ENCODE assay signal across 39 mouse cellular contexts in genomic region chr5:38280075-38280474, GRCm38 (mm10). TPM values are rescaled to one million over a fixed set of nuclear protein-coding genes. Genes with fewer than 3 reads are reported as not detected.
"Had no signal": no experiment of that assay in that cellular context is flagged by ENCODE, and none has a peak within 500 bp of the region (broad histone marks: within the 10 kb centered on the region; RNA-seq: fewer than 3 reads in every experiment).

No protein-coding gene starts in this region.

- H3K4me3 ChIP-seq: heart, adult 2 months; heart, embryonic 13.5 days; heart, embryonic 15.5 days; hindbrain, embryonic 13.5 days; hindbrain, embryonic 15.5 days; kidney, embryonic 15.5 days; limb, embryonic 13.5 days; limb, embryonic 15.5 days; liver, embryonic 12.5 days had no signal

- H3K9ac ChIP-seq: heart, embryonic 13.5 days; heart, embryonic 15.5 days; hindbrain, embryonic 13.5 days; hindbrain, embryonic 15.5 days; kidney, embryonic 15.5 days; limb, embryonic 13.5 days; limb, embryonic 15.5 days; liver, embryonic 12.5 days had no signal

- H3K9me3 ChIP-seq: heart, embryonic 13.5 days; heart, embryonic 15.5 days; hindbrain, embryonic 13.5 days; hindbrain, embryonic 15.5 days; kidney, embryonic 15.5 days; limb, embryonic 13.5 days; limb, embryonic 15.5 days; liver, embryonic 12.5 days had no signal

- H3K27ac ChIP-seq: heart, adult 2 months; heart, embryonic 13.5 days; heart, embryonic 15.5 days; hindbrain, embryonic 13.5 days; hindbrain, embryonic 15.5 days; hindbrain, postnatal 0 days; kidney, embryonic 15.5 days; kidney, postnatal 0 days; limb, embryonic 13.5 days; limb, embryonic 15.5 days; liver, embryonic 12.5 days had no signal

- ATAC-seq: hindbrain, postnatal 0 days; intestine, embryonic 16.5 days; liver, embryonic 12.5 days had no signal

- DNase-seq: gastrocnemius, postnatal 25 days; heart, adult 11 months; heart, adult 2 months; heart, postnatal 14 days; heart, postnatal 36 days; kidney, adult 11 months; kidney, adult 2 months; kidney, adult 9 months; kidney, postnatal 14 days; kidney, postnatal 36 days; layer of hippocampus, adult 9-11 months; layer of hippocampus, postnatal 36 days; left cerebral cortex, postnatal 4 days had no signal

- H3K36me3 ChIP-seq: heart, embryonic 13.5 days; heart, embryonic 15.5 days; hindbrain, embryonic 13.5 days; hindbrain, embryonic 15.5 days; kidney, embryonic 15.5 days; limb, embryonic 13.5 days; limb, embryonic 15.5 days; liver, embryonic 12.5 days had no signal

- H3K4me1 ChIP-seq: liver, embryonic 12.5 days had no signal

RNA-seq across cellular contexts. Expression of gene Otop1, which starts 4.3 kb away (rescaled TPM):
- total RNA-seq: hematopoietic stem cell, adult 5-6 weeks; layer of hippocampus, adult 8-10 months; layer of hippocampus, postnatal 36 days; left cerebral cortex, adult 18-20 months; left cerebral cortex, adult 8-10 months; left cerebral cortex, postnatal 10 days; left cerebral cortex, postnatal 25 days; left cerebral cortex, postnatal 4 days; liver, adult 2 months had no signal
- polyA plus RNA-seq: heart, embryonic 11.5 days; heart, embryonic 13.5 days; heart, embryonic 15.5 days; heart, postnatal 0 days; hindbrain, embryonic 11.5 days; hindbrain, embryonic 13.5 days; intestine, embryonic 16.5 days; kidney, embryonic 15.5 days; kidney, postnatal 0 days; limb, embryonic 15.5 days; liver, adult 2 months; liver, embryonic 12.5 days had no signal

RNA-seq across cellular contexts. Expression of gene Drd5, which starts 39.1 kb away (rescaled TPM):
- total RNA-seq: gastrocnemius, adult 18-20 months; gastrocnemius, adult 8-10 months; gastrocnemius, postnatal 25 days; gastrocnemius, postnatal 4 days; heart, adult 2 months; heart, postnatal 14 days; heart, postnatal 36 days; hematopoietic stem cell, adult 5-6 weeks; liver, adult 2 months had no signal
- polyA plus RNA-seq: heart, adult 2 months; heart, embryonic 11.5 days; heart, embryonic 13.5 days; heart, embryonic 15.5 days; heart, postnatal 0 days; hindbrain, embryonic 11.5 days; intestine, embryonic 16.5 days; kidney, adult 2 months; kidney, embryonic 15.5 days; kidney, postnatal 0 days; large intestine, adult 2 months; limb, embryonic 11.5 days; liver, adult 2 months; liver, embryonic 12.5 days had no signal
